Mouse (Mus musculus) neural tube, embryonic 13.5 days (tissue): ENCODE results near the gene Sdr16c6. TPM values are rescaled to one million over a fixed set of nuclear protein-coding genes. Genes with fewer than 3 reads are reported as not detected.

Experiments
- ATAC-seq: fragments of 200-750 bp; cut with Nextera tagmentation; 2 replicates; pipeline ENCODE4 v1.8.0; 2017; ENCODE audit warnings: low read depth, mild to moderate bottlenecking, moderate TSS enrichment, moderate library complexity
- H3K27ac ChIP-seq: fragments of 300-500 bp; sonication (generic); replicated peaks from 2 replicates; pipeline ENCODE4 v1.5.1; 2015; ENCODE audit warnings: moderate library complexity, mild to moderate bottlenecking, inconsistent platforms
- H3K27me3 ChIP-seq: fragments of 300-500 bp; sonication (generic); 2 replicates; pipeline ENCODE4 v1.6.1; 2015; ENCODE audit warnings: mild to moderate bottlenecking, inconsistent platforms
- H3K36me3 ChIP-seq: fragments of 300-500 bp; sonication (generic); 2 replicates; pipeline ENCODE4 v1.6.1; 2015; ENCODE audit warnings: mild to moderate bottlenecking, inconsistent platforms
- H3K4me1 ChIP-seq: fragments of 300-500 bp; sonication (generic); replicated peaks from 2 replicates; pipeline ENCODE4 v1.6.1; 2015; ENCODE audit warnings: inconsistent platforms
- H3K4me2 ChIP-seq: fragments of 300-500 bp; sonication (generic); 2 replicates; pipeline ENCODE4 v1.6.1; 2015; ENCODE audit warnings: inconsistent platforms, mild to moderate bottlenecking, moderate library complexity
- H3K4me3 ChIP-seq: fragments of 300-500 bp; sonication (generic); 2 replicates; pipeline ENCODE4 v1.5.1; 2015; ENCODE audit warnings: mild to moderate bottlenecking, inconsistent platforms
- H3K9ac ChIP-seq: fragments of 300-500 bp; sonication (generic); 2 replicates; pipeline ENCODE4 v1.6.1; 2015; ENCODE audit warnings: moderate library complexity, mild to moderate bottlenecking, inconsistent platforms
- H3K9me3 ChIP-seq: fragments of 300-500 bp; sonication (generic); 2 replicates; pipeline ENCODE4 v1.6.1; 2016; ENCODE audit warnings: inconsistent platforms
- WGBS: fragments of 180-500 bp; shearing (Covaris S2); methylation state at CpG from one replicate; pipeline ENCODE4 v1.1.7; 2015; 5-methylcytosine and 5-hydroxymethylcytosine counted together
- polyA plus RNA-seq: library from polyadenylated mRNA; unstranded; fragments of >200 nt; fragmentation: Nextera tagmentation; extraction: Ambion mirVana; gene quantifications from 2 replicates; pipeline ENCODE4 v1.2.1, GENCODE M21; 2015

The Sdr16c6 gene
- not detected in 2 replicates for polyA plus RNA-seq

- no peaks in the 10 kb centered on the region for H3K36me3 ChIP-seq
- no peak within 1 kb of the TSS for H3K9ac ChIP-seq
- H3K4me2 ChIP-seq = no peak within 1 kb of the TSS
- H3K9me3 ChIP-seq = no peaks in the 10 kb centered on the region
- H3K27ac ChIP-seq = no peak within 1 kb of the TSS
- no peak for ATAC-seq
- no peak within 1 kb of the TSS for H3K4me3 ChIP-seq
- no peaks in the 10 kb centered on the region for H3K27me3 ChIP-seq
- WGBS = 88% methylated on average over 3 of the region's 3 CpGs
- H3K4me1 ChIP-seq = no peaks in the 10 kb centered on the region
These were observed at the start of gene Sdr16c6 for GRCm38 (mm10) chr4:4077372-4077771. TSS of gene Sdr16c6 (minus strand) at chr4:4077522.

GRCm38 (mm10) chr4:4080180-4080579 lies 2.9 kb upstream of the Sdr16c6 start:
- no peaks in the 10 kb centered on the region for H3K36me3 ChIP-seq
- no peak overlapping the region for H3K9ac ChIP-seq
- H3K9me3 ChIP-seq = no peaks in the 10 kb centered on the region
- no peaks in the 10 kb centered on the region for H3K4me1 ChIP-seq
- H3K4me2 ChIP-seq = no peak overlapping the region
- no peak overlapping the region for H3K4me3 ChIP-seq
- H3K27ac ChIP-seq = no peak overlapping the region
- no peak for ATAC-seq
- no peaks in the 10 kb centered on the region for H3K27me3 ChIP-seq

- H3K4me3 ChIP-seq = no peak overlapping the region
- ATAC-seq = no peak
- H3K9ac ChIP-seq = no peak overlapping the region
- no peaks in the 10 kb centered on the region for H3K27me3 ChIP-seq
- no peaks in the 10 kb centered on the region for H3K4me1 ChIP-seq
- H3K36me3 ChIP-seq = no peaks in the 10 kb centered on the region
- no peak overlapping the region for H3K27ac ChIP-seq
- WGBS = 90% methylated on average over 3 of the region's 3 CpGs
- no peak overlapping the region for H3K4me2 ChIP-seq
- no peaks in the 10 kb centered on the region for H3K9me3 ChIP-seq
These were observed 1.8 kb upstream of the Sdr16c6 start for GRCm38 (mm10) chr4:4079132-4079531.

- no peaks in the 10 kb centered on the region for H3K36me3 ChIP-seq
- no peak overlapping the region for H3K4me3 ChIP-seq
- 92% methylated on average over 2 of the region's 2 CpGs for WGBS
- no peak overlapping the region for H3K27ac ChIP-seq
- H3K27me3 ChIP-seq = no peaks in the 10 kb centered on the region
- H3K4me1 ChIP-seq = no peaks in the 10 kb centered on the region
- H3K9me3 ChIP-seq = no peaks in the 10 kb centered on the region
- no peak for ATAC-seq
- H3K4me2 ChIP-seq = no peak overlapping the region
- no peak overlapping the region for H3K9ac ChIP-seq
These were observed 1.3 kb downstream of the Sdr16c6 start for GRCm38 (mm10) chr4:4076001-4076400.

Other genes starting within 250 kb of the Sdr16c6 start
- 644 and 678 TPM in 2 replicates for gene Gm11808, start 103.9 kb downstream of the Sdr16c6 start, polyA plus RNA-seq